Mouse (Mus musculus) cerebellum, adult 18-20 months (tissue): ENCODE measurements at regions not wholly inside any gene's neighbourhood (a gene's known extent, or its start where the extent isn't known, plus 50 kb on each side); places are given as distances from the start of the nearest gene placed in this dataset.

Experiments used
- DNase-seq, 2 experiments: peaks; one replicate each; pipeline ENCODE4 v3.0.0; 2021

DNA sequence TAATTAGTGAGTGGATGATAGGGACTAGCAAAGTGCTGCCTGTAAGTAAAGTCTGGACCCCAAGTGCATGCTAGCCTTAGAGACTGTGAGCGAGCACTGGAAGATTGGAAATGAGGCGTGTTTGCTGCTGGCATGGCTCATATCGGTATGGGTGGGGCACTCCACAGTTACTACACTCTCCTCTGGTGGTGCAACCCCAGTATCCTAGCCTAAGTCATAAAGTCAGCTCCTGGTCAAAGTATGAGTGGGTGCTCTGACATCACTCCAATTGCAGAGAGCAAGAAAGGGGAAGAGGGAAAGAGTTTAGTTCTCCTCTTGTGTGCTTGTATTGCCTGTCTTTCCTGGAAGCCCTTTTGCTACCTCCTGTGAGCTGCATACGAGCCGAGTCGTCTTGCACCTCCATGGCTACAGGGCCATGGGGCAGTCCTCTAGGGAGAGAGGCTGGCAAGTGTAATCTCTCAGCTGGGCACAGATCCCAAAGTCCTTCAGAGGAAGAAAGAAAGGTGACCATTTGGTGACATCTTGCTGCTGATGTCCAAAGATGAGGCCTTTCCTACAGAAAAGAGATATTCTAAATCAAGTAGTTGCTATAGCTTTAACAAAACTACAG lies 281.2 kb upstream of the Id2 start:
- no peak for DNase-seq

DNA sequence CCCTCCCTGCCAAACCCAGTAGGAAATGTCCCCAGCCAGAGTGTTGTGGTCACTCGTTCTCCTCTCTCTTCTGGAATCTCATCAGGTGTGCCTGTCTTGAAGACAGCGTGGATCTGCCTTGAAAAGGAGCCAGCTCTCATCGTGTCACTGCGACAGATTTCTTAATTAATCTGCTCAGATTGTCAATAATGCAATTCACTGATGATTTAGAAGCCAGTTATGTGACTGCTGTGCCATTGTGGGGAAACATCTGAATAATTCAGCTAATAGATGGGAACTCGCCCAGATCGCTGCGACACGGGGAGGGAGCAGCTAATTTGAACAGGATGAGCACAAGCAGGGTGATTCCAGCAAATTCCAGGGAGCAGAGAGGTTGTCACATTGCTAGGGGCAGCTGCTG lies 279.5 kb upstream of the Id2 start:
- no peak for DNase-seq

DNA sequence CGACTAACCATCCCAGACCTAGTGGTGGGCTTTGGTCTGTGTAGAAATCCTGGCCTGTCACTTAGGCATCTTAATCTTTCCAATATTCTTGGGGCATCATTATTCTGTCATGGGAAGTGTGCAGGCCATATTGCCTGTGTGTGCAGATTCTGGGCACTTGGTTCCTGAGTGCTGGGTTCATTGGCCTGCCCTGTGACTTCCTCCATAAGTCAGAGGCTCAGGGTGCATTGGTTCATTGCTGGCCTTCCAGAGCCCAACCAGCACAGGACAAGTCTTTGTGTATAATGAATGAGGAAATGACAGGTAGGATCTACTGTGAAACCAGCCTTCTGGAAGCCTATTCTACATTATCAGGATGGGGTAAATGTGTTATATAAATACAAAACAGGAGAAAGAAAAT lies 270.6 kb upstream of the Id2 start:
- no peak for DNase-seq

DNA sequence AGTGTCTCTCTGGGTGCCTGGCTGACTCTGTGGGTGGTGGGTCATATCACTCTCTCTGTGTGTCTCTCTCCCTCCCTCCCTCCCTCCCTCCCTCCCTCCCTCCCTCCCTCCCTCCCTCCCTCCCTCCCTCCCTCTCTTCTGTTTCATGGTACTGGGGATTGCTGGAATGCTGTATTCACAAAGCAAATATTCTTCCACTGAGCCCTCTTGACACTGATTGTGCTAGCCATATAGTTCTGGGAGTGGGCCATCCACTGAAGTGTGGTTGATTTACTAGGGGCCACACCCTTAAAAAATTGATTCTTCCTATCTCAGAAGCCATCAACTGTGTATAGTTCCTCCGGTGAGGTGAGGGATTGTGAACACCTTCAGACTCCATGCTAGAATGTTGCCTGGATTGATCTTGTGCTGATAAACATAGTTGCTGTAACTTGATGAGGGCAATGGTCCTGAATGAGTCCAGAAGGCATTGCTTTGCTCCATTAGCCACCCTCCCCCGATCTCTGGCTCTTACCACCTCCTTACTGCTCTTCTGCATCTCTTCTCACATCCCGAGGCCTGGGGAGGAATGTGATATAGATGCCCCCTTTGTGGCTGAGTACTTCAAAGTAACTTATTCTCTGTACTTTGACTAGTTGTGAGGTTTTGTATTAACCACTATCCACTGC lies 268.8 kb upstream of the Id2 start:
- DNase-seq: no peak

DNA sequence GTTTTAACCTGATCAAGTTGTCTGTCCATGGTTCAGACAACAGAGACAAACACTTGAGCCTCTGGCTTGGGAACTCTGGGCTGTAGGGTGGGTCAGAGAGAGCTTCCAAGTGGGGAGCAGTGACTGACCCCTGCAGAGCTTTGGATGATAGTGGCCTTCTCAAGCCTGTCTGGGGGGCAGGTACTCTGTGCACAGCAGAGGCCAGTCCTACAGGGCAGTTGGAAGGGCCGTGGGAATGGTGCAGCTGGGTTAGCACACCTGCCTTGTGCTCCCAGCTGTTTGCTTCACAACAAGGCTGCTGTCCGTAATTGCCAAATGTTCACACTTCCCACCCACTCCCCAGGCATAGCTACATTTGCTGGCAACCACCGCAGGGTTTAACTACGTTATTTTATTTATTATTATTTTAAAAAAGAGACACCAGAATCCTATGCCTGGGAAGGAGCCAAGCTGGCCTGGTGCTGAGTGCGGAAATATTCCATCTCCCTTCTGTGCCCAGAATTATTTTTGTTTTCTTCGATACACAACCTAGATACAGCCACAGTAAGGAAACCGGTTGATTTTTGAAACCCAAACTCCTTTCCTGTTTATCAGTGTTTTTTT lies 268.1 kb upstream of the Id2 start:
- no peak for DNase-seq

DNA sequence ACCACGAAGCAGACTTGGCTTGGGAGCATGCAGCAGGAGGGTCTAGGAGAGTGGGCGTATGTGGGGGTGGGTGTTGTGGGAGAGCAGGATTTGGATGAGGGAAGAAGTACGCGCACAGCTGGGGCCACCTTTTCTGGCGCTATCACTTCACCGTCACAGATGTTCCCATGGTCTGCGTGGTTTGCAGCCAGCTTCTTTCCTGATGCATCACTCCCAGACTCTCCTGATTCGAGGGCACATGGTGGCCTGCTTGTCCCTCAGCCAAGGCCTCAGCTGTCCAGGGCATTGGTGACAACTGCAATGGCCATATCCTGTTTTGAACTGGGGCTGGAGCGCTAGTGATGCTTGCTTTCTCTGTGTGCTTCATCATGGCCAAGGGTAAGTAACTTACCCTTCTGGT lies 266.9 kb upstream of the Id2 start:
- DNase-seq: no peak

DNA sequence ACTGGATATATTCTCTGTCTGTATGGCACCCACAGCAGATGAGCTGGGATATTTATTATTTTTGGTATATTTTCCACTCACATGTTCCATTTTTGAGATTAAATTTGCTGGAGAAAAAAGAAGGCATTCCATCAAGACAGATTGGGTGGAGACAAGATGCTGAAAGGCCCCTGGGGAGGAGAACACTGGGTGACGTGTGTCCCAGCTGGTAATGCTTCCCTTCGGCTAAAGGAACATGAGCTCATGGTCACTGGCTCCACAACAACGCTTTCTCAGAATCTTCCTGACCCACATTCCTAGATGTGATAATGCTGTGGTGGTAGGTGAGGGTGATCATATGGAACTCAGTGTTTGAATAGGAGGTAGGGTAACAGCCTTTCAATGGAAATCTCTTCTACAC lies 266.4 kb upstream of the Id2 start:
- no peak for DNase-seq

DNA sequence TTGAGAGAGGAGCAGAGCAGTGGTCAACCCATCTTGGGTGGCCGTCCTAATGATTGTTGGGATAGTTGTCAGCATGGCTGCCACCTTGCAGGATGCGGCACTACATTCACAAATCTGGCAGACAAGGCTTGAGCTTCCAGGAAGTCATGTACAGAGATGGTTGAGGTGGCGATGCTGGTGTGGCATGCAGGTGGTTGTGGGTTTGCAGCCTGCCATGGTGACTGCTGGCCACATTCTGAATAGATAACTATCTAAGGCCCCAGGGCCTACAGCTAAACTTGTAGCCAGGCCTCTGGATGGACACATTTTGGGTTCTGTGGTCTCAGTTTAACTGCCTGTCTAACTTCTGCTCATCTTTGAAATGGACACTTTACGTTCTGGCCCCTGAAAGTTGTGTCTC lies 265.8 kb upstream of the Id2 start:
- DNase-seq: no peak

DNA sequence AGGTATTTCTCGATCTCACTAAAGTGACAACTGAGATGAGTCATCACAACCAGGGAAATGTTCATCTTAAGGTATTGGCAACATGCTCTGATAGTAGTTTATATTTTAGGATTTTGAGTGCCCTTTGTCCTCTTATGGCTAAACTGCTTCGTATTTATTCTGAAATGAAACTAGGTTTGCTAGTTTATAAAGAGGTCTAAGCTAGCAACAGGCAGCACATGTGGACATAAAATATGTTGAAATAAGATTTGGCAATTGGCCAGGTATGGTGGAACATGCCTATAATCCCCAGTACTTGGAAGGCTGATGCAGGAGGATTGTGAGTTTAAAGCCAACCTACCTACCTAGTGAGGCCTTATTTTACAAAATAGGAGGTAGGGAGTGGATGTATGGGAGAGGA lies 263.8 kb upstream of the Id2 start:
- no peak for DNase-seq

DNA sequence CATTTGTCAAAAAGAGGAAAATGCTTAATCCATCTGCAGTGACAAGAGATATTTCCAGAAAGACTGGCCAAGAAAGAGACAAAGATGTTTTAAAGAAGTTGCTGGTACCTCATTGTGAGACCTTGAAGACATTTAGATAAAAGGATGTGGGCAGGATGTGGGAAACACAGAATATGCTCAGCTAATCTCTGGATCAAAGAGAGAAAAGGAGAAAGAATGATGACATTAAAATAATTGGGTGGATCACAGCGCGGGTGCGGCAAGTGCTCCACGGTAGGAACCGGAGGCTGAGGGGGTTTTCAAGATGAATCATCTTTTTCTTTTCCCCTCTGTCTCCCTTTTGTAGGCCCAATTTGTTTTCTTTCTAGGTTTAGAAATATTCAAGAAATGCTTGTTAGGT lies 263.0 kb upstream of the Id2 start:
- no peak for DNase-seq

DNA sequence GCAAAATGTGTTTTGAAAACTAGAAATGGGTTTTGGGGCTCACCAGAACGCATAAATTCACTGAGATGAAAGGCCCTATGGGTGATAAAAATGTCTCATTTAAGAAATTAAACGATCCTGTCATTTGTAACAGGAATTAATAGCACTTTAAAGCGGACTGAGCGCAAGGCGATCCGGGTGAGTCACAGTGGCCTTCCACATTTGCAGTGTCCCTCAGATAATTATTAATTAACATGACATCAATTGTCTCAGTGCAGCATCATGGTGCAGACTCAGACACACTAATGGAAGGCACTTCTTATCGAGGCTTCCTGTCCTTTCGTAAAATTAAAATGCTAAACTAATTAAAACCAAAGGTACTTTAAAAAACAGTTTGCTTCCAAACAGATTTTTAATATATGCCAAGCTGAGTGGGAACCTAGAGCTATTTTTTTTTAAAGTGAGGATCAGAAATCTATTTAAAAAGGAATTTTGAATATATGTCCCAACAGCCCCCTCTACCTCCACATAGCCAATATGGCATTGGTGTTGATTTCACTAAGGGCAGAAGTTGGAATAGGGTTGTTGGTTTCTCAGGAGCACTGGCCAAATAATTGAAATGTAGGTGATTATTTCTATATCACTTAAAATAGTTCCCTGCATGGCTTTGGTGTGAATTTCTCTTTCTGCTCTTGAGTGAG lies 262.0 kb upstream of the Id2 start:
- no peak for DNase-seq

DNA sequence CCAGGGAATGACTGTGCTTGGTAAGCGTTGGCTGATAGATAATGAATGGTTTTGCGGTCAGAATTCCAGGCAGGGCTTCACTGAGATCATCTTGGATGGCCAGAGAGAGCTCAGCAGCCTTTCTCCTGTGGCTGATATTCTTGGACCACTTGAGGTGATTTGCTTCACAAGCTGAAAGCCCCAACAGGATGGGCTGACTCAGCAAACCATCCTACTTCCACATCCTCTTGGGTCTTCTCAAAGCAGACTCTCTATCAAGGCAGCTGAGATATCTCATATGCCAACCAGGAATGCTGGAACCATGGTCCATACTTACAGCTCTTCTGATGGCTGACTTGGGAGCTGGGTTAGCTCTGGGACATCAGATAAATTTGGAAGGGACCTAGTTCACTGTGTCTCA lies 259.8 kb upstream of the Id2 start:
- DNase-seq: no peak

DNA sequence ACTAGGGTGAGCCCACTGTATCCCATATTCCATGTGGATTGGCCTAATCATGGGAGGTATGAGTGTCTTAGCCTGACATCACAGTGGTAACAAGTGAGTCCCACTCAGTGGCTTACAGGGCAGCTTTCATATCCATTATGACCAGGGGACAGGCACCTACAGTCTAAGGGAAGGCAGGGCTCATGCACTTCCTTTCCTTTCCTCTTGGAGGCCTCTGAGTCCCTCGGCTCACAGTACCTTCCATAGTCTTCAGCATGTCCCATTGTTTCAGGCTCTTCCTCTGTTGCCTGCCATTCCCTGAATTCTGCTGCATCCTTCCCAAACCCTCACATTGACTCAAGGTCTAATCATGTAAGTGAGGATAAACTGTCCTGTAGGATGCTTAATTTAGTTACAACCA lies 258.3 kb upstream of the Id2 start:
- no peak for DNase-seq

DNA sequence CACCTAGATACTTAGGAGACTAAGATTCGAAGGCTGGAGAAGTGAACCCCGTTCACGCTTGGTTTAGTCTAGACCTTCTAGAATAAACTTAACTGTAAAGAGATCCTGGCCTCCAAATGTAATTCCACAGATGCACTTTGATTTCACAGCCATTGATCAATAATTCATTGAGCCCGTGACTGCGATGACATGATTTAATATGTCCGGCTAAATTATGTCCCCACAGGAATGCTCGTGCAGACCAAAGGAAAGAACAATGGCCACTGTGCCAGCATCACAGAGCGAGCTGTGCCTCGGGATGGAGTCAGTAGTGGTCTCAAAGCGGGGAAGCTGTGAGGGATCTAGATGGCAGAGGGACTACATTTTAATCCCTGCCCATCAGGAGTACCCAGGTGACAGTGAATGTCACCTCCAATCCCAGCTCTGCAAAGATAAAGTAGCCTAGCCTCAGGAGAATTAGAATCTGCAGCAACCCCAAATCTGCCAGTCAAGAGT lies 256.5 kb upstream of the Id2 start:
- no peak for DNase-seq

DNA sequence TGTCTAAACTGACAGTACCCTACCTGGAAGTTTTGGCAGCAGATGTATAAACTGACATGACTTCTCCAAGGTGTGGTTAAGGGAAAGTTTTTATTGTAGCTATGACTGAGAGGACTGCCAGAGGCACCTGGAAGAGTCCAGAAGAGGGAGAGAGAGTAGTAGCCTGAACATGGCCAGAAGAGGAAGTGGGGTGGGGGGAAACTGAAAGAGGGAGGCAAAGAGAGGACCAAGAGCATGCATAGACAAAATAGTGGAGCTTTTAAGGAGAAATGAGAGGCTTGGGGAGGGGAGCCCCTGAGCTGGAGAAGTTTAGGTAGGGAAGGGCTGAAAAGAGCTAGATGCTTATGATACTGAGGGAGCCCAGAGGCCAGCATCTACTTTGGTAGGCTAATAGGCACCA lies 255.2 kb upstream of the Id2 start:
- DNase-seq: no peak

DNA sequence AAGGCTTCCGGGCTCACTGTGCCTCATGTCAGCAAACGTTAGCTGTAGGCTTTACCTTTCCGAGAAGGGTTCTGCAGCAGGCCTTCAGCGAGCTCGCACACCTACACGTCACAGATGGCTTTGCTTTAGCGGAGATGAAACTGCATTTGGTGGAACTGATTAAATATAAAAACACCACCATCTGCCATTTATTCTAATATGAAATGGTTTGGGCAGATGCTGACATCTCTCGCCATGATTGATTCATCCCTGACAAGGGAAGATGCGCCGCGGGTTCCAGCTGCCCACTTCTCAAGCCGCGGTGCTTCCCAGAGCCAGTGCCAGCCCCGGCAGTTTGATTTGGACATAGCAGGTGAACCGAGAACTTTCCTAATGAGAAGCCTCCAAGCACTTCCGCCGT lies 247.4 kb upstream of the Id2 start:
- no peak for DNase-seq

DNA sequence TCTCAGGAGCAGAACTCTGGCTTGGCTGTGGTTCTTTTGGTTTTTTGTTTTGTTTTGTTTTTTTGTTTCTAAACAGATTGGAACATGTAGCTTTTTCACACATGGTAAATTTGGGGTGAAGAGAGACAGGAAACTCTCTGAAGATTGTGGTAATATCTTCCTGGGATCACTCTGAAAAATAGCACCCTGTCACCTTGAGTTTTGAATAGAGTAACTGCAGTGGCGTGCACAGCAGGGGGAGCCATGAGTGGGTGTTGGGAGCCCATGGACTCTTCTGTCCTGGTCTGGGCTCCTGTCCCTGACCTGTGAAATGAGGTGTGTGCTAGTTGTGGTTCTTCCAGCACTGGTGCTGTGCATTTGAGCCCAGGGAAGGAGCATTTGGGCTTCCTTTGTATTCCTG lies 241.8 kb upstream of the Id2 start:
- DNase-seq: no peak

DNA sequence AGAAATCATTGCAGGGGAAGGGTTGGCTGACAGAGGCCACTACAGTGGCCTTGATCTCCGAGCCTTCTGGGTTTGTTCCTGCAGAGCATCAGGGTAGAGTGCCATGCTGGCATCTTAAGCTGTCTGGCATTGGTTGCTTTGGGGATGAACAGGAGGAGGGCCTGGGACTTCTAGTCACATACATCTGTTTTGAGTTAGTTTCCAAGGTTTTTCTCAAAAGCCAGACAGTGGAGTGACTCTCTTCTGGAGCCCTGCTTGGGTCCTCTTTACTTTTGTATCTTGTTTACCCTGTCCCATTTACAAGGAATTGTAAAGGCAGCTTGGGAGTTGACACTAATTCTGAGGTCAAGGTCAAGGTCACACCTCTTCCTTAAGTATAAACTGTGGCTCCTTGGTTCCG lies 239.0 kb upstream of the Id2 start:
- DNase-seq: no peak

DNA sequence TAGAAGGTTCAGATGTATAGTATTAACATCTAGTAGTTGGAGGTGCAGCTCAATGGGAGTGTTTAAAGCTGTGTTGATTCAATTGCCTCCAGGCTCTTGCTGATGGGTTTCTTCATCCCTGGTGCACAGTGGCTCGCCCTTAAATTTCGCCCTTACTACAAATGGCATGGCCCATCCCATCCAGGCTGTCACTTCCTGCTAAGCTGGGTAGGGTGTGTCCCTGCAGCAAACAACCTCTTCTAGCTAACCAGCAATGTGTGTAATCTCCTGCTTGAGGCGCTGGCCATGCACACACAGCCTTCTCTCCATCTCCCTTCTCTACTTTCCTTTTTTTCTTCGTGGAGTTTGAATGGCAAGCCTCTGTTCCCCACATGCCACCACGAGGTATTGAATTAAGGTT lies 238.1 kb upstream of the Id2 start:
- DNase-seq: no peak

DNA sequence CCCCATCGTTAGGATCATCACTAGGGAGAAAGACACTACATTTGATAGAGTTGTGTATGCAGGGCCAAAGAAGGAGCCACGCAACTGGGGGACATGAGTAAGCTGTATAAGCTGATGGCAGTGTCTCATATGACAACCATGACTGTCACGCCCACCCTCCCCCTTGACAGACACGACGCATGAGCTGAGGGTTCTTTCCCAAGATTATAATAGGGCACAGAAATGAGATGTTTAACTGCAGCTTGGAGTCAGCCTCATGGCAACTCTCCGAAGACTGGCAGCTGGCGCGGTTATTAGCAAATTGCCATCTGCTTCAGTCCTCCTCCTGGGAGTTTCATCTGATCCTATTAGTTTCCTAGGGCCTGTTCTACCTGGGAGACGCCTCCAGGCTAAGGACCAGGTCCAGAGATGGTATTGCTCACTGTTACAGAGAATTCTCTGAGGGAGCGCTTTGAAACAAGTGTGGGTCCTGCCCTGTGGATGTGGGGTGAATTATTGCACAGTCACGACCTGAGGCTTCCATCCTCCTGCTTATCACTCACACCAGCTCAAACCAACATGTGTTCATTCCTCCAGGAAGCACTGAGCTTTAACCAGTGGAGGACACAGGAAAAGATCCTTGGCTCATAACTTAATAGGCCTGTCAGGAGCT lies 235.6 kb upstream of the Id2 start:
- DNase-seq: no peak

DNA sequence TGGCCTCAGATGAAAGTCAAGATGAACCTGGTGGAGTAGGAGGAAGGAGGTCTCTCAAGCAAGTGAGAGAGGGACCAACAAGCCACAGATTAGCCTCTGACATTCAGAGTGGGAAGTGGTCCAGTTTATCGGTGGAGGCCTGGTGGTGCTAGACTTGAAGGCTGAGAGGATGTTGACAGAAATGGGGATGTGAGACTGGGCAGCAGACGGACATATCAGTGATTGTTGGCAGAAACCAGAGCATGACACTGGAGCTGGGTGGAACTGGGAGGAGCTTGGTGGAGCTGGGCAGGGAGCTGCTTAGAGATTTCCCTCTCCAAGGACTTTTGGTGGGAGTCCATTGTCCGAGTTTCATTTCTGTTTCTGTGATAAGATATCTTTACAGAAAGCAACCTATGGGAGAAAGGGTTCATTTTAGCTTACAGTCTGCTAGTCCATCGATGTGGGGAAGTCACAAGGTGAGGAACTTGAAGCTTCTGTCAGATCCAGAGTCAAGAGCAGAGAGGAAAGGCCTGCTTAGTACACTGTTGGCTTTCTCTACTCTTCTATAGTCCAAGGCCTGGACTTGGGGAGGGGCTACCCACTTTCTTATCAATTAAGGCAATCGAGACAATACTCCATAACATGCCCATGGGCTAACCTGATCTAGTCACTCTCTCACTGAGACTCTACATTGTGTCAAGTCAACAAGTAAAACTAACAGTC lies 233.2 kb upstream of the Id2 start:
- no peak for DNase-seq

DNA sequence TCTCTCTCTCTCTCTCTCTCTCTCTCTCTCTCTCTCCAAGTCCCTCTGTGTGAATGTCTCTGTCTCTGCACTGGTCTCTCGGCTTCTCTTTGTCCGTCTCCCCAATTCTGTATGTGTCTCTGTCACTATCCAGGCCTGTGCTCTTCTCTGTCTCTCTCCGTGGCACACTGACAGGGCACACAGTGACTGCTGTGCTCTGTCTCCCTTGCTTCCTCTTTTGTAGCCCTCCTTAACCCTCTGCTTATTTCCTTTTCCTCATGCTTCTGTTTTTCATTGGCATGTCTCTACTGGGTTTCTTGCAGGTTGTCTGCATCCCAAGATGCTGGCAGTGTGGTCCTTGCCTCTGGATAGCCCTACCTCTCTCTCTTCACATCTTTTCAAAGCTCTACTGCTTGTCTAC lies 229.0 kb upstream of the Id2 start:
- no peak for DNase-seq

DNA sequence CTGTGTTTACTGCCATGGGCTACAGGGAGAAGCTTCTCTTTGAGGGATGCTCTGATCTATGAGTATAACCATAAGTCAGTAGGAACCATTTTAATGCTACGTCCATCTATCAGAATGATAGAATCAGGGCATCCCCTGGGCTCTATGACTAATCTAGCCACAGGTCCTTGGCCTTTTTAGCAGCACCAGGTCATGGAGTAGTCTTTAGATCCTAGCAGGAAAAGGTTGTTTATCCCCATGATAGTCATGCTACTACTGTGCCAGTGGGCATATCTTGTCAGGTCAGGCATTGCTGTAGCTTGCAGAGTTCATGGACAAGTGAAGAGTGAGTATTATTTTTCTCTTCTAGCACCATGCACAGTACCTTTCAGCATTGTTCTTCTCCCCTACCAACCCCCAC lies 226.2 kb upstream of the Id2 start:
- DNase-seq: no peak
